Mouse (Mus musculus) natural killer cell, adult 2 months (primary cell): Measurements from ENCODE around the gene Trp53i11.

ENCODE experiments used
- DNase-seq, 2 experiments: peaks; one replicate each; pipeline ENCODE4 v3.0.0; 2022; ENCODE audit warnings: low spot score in 2 of 2

Gene Trp53i11

DNA sequence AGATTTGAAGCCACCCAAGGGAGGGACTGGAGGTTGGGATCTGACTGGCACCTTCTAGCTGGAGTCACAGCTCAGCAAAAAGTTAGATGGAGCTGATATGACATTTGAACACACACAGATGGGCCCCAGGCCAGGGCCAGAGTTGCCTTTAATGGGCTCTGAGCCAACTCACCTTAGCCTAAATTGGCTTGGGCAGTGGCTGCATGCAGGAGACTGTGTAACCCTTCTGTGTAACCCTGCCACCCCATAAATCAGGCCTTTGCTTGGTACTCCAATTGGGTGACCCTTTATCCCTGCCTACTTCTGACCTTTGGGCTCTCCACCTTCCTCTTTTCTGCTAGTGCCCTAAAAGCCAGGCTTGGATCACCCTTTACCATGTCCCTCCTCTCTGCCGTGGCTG lies 49.7 kb downstream of the Trp53i11 start:
- no peak for DNase-seq

DNA sequence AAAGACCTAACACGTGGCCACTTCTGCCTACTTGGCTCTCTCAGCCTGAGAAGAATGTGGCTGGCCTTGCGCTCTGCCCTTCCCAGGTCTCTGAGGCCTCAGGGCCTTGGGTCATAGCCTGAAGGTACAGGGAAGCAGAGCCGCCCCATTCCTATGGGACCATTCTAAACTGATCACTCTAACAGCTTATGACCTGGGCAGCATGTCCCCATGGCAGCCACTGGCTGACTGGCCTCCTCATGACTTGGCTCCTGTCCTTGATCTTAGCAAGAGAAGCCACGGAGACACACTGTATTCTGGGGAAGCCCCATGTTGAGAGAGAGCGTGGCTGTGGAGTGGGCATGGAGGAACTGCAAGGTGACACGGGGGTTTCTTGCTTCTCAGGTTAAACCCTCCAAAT lies 51.5 kb downstream of the Trp53i11 start:
- DNase-seq, result no peak

DNA sequence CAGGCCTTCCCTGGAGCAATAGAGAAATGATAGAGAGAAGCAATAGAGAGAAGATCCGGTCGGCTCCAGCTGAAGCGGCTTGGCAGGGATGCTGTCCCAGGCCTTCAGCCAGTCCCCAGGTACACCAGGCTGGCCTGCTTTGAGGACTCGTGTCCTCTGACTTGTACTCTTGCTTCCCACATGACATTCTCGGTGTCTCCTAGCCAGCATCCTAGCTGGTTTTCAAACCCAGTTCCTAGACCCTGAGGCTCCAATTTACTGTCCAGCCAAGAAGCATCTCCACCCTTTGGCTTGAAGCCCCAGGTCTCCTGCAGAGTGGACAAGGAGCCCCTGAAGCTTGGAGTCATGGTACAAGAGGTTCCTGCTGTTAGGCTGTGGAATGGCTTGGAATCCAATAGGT lies 54.8 kb downstream of the Trp53i11 start:
- DNase-seq, result no peak

DNA sequence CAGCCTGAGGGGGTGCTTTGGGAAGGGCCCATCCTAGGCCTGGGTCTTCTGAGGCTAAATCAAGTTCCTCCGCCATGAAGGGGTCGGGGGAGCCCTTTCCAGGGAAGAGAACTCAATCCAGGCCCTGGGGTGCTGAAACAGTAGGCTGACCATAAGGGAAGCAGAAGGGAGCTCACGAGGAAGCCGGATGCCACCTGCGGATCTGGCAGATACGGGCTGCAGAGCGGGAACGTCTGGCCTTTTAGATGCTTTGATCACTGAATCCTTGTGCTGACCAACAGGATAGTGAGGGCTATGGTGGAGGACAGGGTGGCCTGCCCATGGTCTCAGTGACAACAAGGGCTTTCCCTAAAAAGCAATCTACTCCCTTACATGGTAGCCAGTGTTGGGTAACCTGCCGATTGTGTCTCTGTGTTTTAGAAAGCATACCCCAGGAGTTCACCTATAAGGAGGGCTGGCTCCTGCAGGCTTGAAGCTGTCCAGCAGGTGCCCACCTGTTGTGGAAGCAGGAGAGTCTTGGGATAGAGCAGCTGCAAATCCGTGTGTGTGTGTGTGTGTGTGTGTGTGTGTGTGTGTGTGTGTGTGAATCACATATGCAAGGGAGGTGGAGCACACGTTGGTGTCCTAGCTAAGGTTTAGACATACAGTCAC lies 56.2 kb downstream of the Trp53i11 start:
- no peak for DNase-seq

DNA sequence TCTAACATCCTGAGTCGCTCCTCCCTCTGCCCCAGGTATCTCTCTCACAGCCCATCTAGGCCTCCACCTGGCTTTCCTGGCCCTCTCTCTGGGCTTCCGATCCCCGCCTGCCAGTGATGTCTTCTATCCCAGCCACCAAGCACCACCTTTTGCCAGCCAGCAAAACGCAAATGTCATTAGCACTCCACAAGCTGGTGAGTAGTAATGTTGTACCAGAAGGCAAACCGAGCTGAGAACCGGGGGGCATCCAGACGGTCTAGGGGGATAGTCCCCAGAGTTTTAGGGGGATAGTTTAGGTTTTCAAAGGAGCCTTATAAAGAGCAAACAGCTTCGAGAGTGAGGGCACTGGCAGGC lies 56.7 kb downstream of the Trp53i11 start:
- DNase-seq, result no peak

DNA sequence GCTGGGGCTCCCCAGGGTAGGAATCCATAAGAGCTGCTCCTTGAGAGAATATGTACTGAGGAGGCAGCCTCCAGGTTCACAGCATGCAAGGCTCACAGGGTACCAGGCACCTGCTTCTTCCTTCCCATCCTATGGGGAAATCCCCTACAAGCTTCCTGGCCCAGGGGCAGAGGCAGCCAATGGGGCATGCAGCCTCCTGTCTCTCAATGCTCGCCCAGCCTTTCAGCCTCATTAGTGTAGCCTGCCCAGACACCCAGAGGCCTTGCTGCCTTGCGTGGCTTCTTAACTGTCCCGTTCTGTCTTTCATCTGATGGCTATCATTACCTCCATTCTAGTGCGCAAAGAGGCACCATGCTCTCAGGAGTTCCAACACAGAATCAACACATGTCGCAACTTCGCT lies 61.7 kb downstream of the Trp53i11 start:
- no peak for DNase-seq

DNA sequence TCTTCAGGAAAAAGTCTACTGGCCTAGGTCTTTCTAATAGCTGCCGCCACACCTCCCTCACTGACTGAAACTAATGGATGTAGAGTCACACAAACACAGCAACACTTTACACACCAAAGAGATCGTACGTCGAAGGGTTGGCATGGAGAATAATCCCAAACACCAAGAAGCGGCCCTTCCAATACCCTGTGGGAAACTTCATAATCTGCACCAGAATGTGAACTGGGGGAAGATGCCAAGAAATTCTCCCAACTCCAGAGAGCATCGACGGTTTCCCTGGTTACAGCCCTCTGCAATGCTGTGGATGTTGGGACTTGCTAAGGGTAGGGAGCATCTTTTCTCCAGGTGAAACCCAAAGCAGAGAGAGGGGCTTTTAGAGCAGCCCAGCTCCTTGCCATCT lies 63.3 kb downstream of the Trp53i11 start:
- no peak for DNase-seq
